Mouse (Mus musculus) liver, postnatal 0 days (tissue): Measurements from ENCODE around the gene Wdr1.

Experiments used
- CTCF ChIP-seq: sonication (generic); IDR thresholded peaks from 2 replicates; pipeline ENCODE4 v1.5.1; 2016; ENCODE audit warnings: antibody characterized with exemption, low read depth
- EP300 ChIP-seq: IDR thresholded peaks from 2 replicates; pipeline ENCODE4 v1.6.1; 2016; ENCODE audit warnings: antibody characterized with exemption, low read depth, mild to moderate bottlenecking

DNA sequence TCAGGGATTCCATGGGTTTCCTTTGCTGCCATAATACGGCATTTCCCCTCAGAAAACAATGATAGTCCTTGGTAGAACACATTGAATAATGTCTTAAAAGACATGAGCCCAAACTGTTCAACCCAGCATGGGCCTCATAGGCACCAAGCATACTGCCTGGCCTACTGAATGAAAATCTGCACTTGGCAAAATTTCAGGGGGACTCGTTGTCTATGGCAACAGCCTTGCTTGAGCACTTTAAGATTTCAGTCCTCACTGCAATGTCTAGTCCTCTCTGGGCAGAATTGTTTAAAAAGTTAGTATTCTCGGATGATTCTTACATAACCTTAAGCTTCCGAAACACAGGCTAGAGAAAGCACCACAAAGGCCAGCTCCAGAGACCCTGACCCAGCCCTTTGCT lies 25.2 kb downstream of the Wdr1 start:
- TF ChIP-seq EP300: no peak
- TF ChIP-seq CTCF: no peak
